Mouse (Mus musculus) T-cell, adult 2 months (primary cell): ENCODE results near the gene 4930579F01Rik.
"Not testable (repeated sequence)": the region's sequence is repeated elsewhere in the genome, so short reads cannot be mapped to it uniquely, and the experiment has no call there.

ENCODE experiments used
- DNase-seq: peaks from one replicate; pipeline ENCODE4 v3.0.0; 2022; ENCODE audit warnings: low spot score

The 4930579F01Rik gene

GRCm38 (mm10) chr3:138144060-138144641 lies 49.5 kb downstream of the 4930579F01Rik start:
- peak; percentile 8 for DNase-seq

- peak; percentile 96 for DNase-seq
Measured at GRCm38 (mm10) chr3:138143315-138144059, 50.1 kb downstream of the 4930579F01Rik start, which contains the start of gene Trmt10a. Trmt10a (plus strand) TSS chr3:138143448.

- DNase-seq: no peak
Measured at GRCm38 (mm10) chr3:138142733-138143314, 50.8 kb downstream of the 4930579F01Rik start.

- no peak for DNase-seq
Measured at GRCm38 (mm10) chr3:138142052-138142732, 51.4 kb downstream of the 4930579F01Rik start.

- DNase-seq: no peak
Measured at GRCm38 (mm10) chr3:138139663-138140062, 54.0 kb downstream of the 4930579F01Rik start.

- not testable (repeated sequence) for DNase-seq
Measured at GRCm38 (mm10) chr3:138138146-138138545, 55.5 kb downstream of the 4930579F01Rik start.

GRCm38 (mm10) chr3:138134528-138134927 lies 59.1 kb downstream of the 4930579F01Rik start:
- DNase-seq: no peak

GRCm38 (mm10) chr3:138133916-138134315 lies 59.7 kb downstream of the 4930579F01Rik start:
- DNase-seq: no peak

- DNase-seq: no peak
Measured at GRCm38 (mm10) chr3:138133463-138133862, 60.2 kb downstream of the 4930579F01Rik start.

- no peak for DNase-seq
Measured at GRCm38 (mm10) chr3:138131168-138131567, 62.5 kb downstream of the 4930579F01Rik start.

GRCm38 (mm10) chr3:138130692-138131091 lies 62.9 kb downstream of the 4930579F01Rik start:
- DNase-seq: no peak

GRCm38 (mm10) chr3:138129110-138129509 lies 64.5 kb downstream of the 4930579F01Rik start:
- DNase-seq: no peak

GRCm38 (mm10) chr3:138123842-138124241 lies 69.8 kb downstream of the 4930579F01Rik start:
- DNase-seq: no peak

- DNase-seq: no peak
Measured at GRCm38 (mm10) chr3:138121461-138121860, 72.2 kb downstream of the 4930579F01Rik start.

GRCm38 (mm10) chr3:138119444-138120105 lies 74.0 kb downstream of the 4930579F01Rik start:
- no peak for DNase-seq

GRCm38 (mm10) chr3:138118831-138119230 lies 74.8 kb downstream of the 4930579F01Rik start:
- no peak for DNase-seq

GRCm38 (mm10) chr3:138118392-138118791 lies 75.2 kb downstream of the 4930579F01Rik start:
- no peak for DNase-seq

- no peak for DNase-seq
Measured at GRCm38 (mm10) chr3:138116871-138117270, 76.8 kb downstream of the 4930579F01Rik start.

GRCm38 (mm10) chr3:138114106-138114505 lies 79.5 kb downstream of the 4930579F01Rik start:
- DNase-seq: no peak
